Comparison of ENCODE assay signal across 24 mouse cellular contexts in the genomic region with DNA sequence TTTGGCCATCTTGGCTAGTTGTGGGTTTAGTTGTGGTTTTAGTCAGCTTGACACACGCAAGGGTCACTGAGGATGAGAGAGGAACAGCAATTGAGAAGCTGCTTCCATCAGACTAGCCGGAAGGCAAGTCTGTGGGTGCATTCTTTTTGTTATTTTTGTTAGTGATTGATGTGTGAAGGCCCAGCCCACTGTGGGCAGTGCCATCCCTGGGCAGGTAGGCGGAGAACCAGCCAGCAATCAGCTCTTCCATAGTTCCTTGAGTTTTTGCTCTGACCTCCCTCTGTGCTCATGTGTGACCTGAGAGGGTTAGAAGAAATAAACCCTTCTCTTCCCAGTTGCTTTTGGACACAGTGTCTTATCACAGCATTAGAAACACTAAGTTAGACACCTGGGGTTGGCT. TPM values are rescaled to one million over a fixed set of nuclear protein-coding genes. Genes with fewer than 3 reads are reported as not detected.
DNase-seq lines count a peak whose midpoint lies in the region; ATAC-seq lines count a peak whose summit lies in the region.
"Had no signal": no experiment of that assay in that cellular context is flagged by ENCODE, and none has a peak within 500 bp of the region (broad histone marks: within the 10 kb centered on the region; RNA-seq: fewer than 3 reads in every experiment).

No protein-coding gene starts in this region.

- peak overlapping the region; percentile 95; the same call in 1 of the 2 replicates for H3K9ac ChIP-seq in hindbrain, embryonic 13.5 days
- H3K9ac ChIP-seq in hindbrain, embryonic 16.5 days (ENCODE audit: low read depth, low read length), result no peak overlapping the region
- peak overlapping the region; percentile 83; the same call in 1 of the 2 replicates for H3K9ac ChIP-seq in midbrain, embryonic 15.5 days
- no peak overlapping the region for H3K9ac ChIP-seq in midbrain, embryonic 13.5 days (replicated peaks)
- H3K9ac ChIP-seq in liver, embryonic 12.5 days, result peak overlapping the region; percentile 94; the same call in 1 of the 2 replicates
- H3K9ac ChIP-seq: limb, embryonic 12.5 days; stomach, embryonic 15.5 days had no signal

- H3K27ac ChIP-seq in hindbrain, embryonic 13.5 days, result no peak overlapping the region
- H3K27ac ChIP-seq in hindbrain, embryonic 16.5 days (ENCODE audit: low read depth, low read length), result no peak overlapping the region
- H3K27ac ChIP-seq in midbrain, embryonic 15.5 days, result no peak overlapping the region
- H3K27ac ChIP-seq in midbrain, embryonic 13.5 days, result no peak overlapping the region
- H3K27ac ChIP-seq in liver, embryonic 12.5 days, result peak overlapping the region; percentile 92
- H3K27ac ChIP-seq: hindbrain, embryonic 12.5 days; layer of hippocampus, adult 2 months; limb, embryonic 12.5 days; midbrain, embryonic 12.5 days had no signal

- no peak for ATAC-seq in hindbrain, embryonic 13.5 days (ENCODE audit: low FRiP score)
- no peak for ATAC-seq in hindbrain, embryonic 16.5 days
- no peak for ATAC-seq in midbrain, embryonic 15.5 days (replicated peaks)
- ATAC-seq in midbrain, embryonic 13.5 days, result no peak
- ATAC-seq in liver, embryonic 12.5 days, result no peak
- 0 out of 2 replicates have a peak, but pooled peaks have one; percentile 8 for ATAC-seq in monocyte, adult 5-6 weeks (replicated peaks; ENCODE audit: insufficient number of reproducible peaks, low FRiP score, low TSS enrichment, poor library complexity, severe bottlenecking)
- ATAC-seq: intestine, embryonic 16.5 days had no signal

- no peak overlapping the region for H3K4me3 ChIP-seq in hindbrain, embryonic 13.5 days
- H3K4me3 ChIP-seq in hindbrain, embryonic 16.5 days (ENCODE audit: low read length), result no peak overlapping the region
- H3K4me3 ChIP-seq in midbrain, embryonic 15.5 days, result no peak overlapping the region
- H3K4me3 ChIP-seq in midbrain, embryonic 13.5 days (replicated peaks), result no peak overlapping the region
- no peak overlapping the region for H3K4me3 ChIP-seq in liver, embryonic 12.5 days
- H3K4me3 ChIP-seq: layer of hippocampus, adult 2 months had no signal

- no peak overlapping the region for H3K4me2 ChIP-seq in hindbrain, embryonic 13.5 days
- no peak overlapping the region for H3K4me2 ChIP-seq in hindbrain, embryonic 16.5 days (ENCODE audit: low read length)
- no peak overlapping the region for H3K4me2 ChIP-seq in midbrain, embryonic 15.5 days
- H3K4me2 ChIP-seq in midbrain, embryonic 13.5 days (replicated peaks), result no peak overlapping the region
- H3K4me2 ChIP-seq in liver, embryonic 12.5 days, result peak overlapping the region; percentile 85

- no peaks in the 10 kb centered on the region for H3K9me3 ChIP-seq in hindbrain, embryonic 13.5 days
- H3K9me3 ChIP-seq in hindbrain, embryonic 16.5 days (ENCODE audit: control insufficient read depth, low read length), result no peaks in the 10 kb centered on the region
- no peaks in the 10 kb centered on the region for H3K9me3 ChIP-seq in midbrain, embryonic 15.5 days
- H3K9me3 ChIP-seq in midbrain, embryonic 13.5 days, result no peaks in the 10 kb centered on the region
- no peaks in the 10 kb centered on the region for H3K9me3 ChIP-seq in liver, embryonic 12.5 days (replicated peaks)
- H3K9me3 ChIP-seq: G1E; heart, embryonic 13.5 days; hindbrain, embryonic 12.5 days; limb, embryonic 12.5 days; midbrain, embryonic 12.5 days; neural tube, embryonic 13.5 days; stomach, embryonic 15.5 days had no signal

- H3K27me3 ChIP-seq in hindbrain, embryonic 13.5 days, result no peaks in the 10 kb centered on the region
- no peaks in the 10 kb centered on the region for H3K27me3 ChIP-seq in hindbrain, embryonic 16.5 days (replicated peaks; ENCODE audit: control insufficient read depth, insufficient read depth, low read length)
- H3K27me3 ChIP-seq in midbrain, embryonic 15.5 days (replicated peaks), result no peaks in the 10 kb centered on the region
- no peaks in the 10 kb centered on the region for H3K27me3 ChIP-seq in midbrain, embryonic 13.5 days
- no peaks in the 10 kb centered on the region for H3K27me3 ChIP-seq in liver, embryonic 12.5 days (replicated peaks)
- H3K27me3 ChIP-seq: heart, embryonic 13.5 days; hindbrain, embryonic 12.5 days; limb, embryonic 12.5 days; midbrain, embryonic 12.5 days; neural tube, embryonic 13.5 days; stomach, embryonic 15.5 days had no signal

- intact Hi-C loops in heart, postnatal 14 days (cut with DNase I), result no loop called here

- no peaks in the 10 kb centered on the region for H3K36me3 ChIP-seq in hindbrain, embryonic 13.5 days
- H3K36me3 ChIP-seq in hindbrain, embryonic 16.5 days (ENCODE audit: control insufficient read depth, insufficient read depth, low read length), result no peaks in the 10 kb centered on the region
- H3K36me3 ChIP-seq in midbrain, embryonic 15.5 days (replicated peaks), result no peaks in the 10 kb centered on the region
- no peaks in the 10 kb centered on the region for H3K36me3 ChIP-seq in midbrain, embryonic 13.5 days
- 0 out of 2 replicates have a peak, but pooled peaks cover 4% of the 10 kb centered on the region for H3K36me3 ChIP-seq in liver, embryonic 12.5 days
- H3K36me3 ChIP-seq: heart, embryonic 13.5 days; hindbrain, embryonic 12.5 days; limb, embryonic 12.5 days; midbrain, embryonic 12.5 days; neural tube, embryonic 13.5 days; stomach, embryonic 15.5 days had no signal

- H3K4me1 ChIP-seq in hindbrain, embryonic 13.5 days (replicated peaks), result peaks cover 45% of the 10 kb centered on the region
- H3K4me1 ChIP-seq in hindbrain, embryonic 16.5 days (ENCODE audit: control insufficient read depth, insufficient read depth, low read depth, low read length), result peaks cover 18% of the 10 kb centered on the region
- H3K4me1 ChIP-seq in midbrain, embryonic 15.5 days, result peaks cover 16% of the 10 kb centered on the region
- peaks cover 33% of the 10 kb centered on the region for H3K4me1 ChIP-seq in midbrain, embryonic 13.5 days (replicated peaks)
- H3K4me1 ChIP-seq in liver, embryonic 12.5 days, result peaks cover 96% of the 10 kb centered on the region

- DNase-seq in adrenal gland, adult (ENCODE audit: inconsistent age in 2 of 2, low spot score in 1 of 2), result no peak
- no peak for DNase-seq in heart, postnatal 14 days
- DNase-seq: adrenal gland, adult 8-10 months; cerebellum, adult 9-11 months; lung, postnatal 10 days had no signal

- 76% methylated on average over 3 of the region's 3 CpGs for WGBS in hindbrain, embryonic 13.5 days
- WGBS in hindbrain, embryonic 16.5 days, result 89% methylated on average over 3 of the region's 3 CpGs
- WGBS in midbrain, embryonic 15.5 days, result 77% methylated on average over 3 of the region's 3 CpGs
- WGBS in midbrain, embryonic 13.5 days, result 87% methylated on average over 3 of the region's 3 CpGs
- 63% methylated on average over 3 of the region's 3 CpGs for WGBS in liver, embryonic 12.5 days (ENCODE audit: insufficient replicate concordance)

RNA-seq across cellular contexts. Expression of a gene that starts 4.4 kb away (rescaled TPM):
- polyA plus RNA-seq in hindbrain, embryonic 13.5 days (2015; fragmentation: Nextera tagmentation; extraction: Ambion mirVana), result 1.6 and 2.4 TPM in 2 replicates
- 3.1 and 4.0 TPM in 2 replicates for polyA plus RNA-seq in hindbrain, embryonic 16.5 days (2015; fragmentation: Nextera tagmentation; extraction: Ambion mirVana)
- 2.5 and 2.7 TPM in 2 replicates for polyA plus RNA-seq in midbrain, embryonic 15.5 days (2015; fragmentation: Nextera tagmentation; extraction: Ambion mirVana)
- 1.7 TPM in 2 replicates for polyA plus RNA-seq in midbrain, embryonic 13.5 days (2015; fragmentation: Nextera tagmentation; extraction: Ambion mirVana)
- 18.3 and 19.3 TPM in 2 replicates for polyA plus RNA-seq in liver, embryonic 12.5 days (2016; fragmentation: Nextera tagmentation; extraction: Ambion mirVana)
- 6.9 to 10.8 TPM (median 9.8 TPM) in 3 replicates for total RNA-seq in monocyte, adult 5-6 weeks (2017)
- 10 to 100 TPM; 41.8 to 46.5 TPM for total RNA-seq in heart, postnatal 14 days (2021)

RNA-seq across cellular contexts. Expression of a gene that starts 20.7 kb away (rescaled TPM):
- polyA plus RNA-seq in hindbrain, embryonic 13.5 days (2015; fragmentation: Nextera tagmentation; extraction: Ambion mirVana), result not detected in 2 replicates
- not detected in 2 replicates for polyA plus RNA-seq in hindbrain, embryonic 16.5 days (2015; fragmentation: Nextera tagmentation; extraction: Ambion mirVana)
- polyA plus RNA-seq in midbrain, embryonic 15.5 days (2015; fragmentation: Nextera tagmentation; extraction: Ambion mirVana), result 0.46 TPM in 1 of 2 replicates, not detected in the other
- polyA plus RNA-seq in midbrain, embryonic 13.5 days (2015; fragmentation: Nextera tagmentation; extraction: Ambion mirVana), result not detected in 2 replicates
- polyA plus RNA-seq in liver, embryonic 12.5 days (2016; fragmentation: Nextera tagmentation; extraction: Ambion mirVana), result not detected in 2 replicates
- total RNA-seq in monocyte, adult 5-6 weeks (2017), result not detected in 3 replicates
- not detected for total RNA-seq in heart, postnatal 14 days (2021)
- total RNA-seq: adrenal gland, adult 8-10 months; G1E; gastrocnemius, adult 18-20 months; layer of hippocampus, adult 2 months; left cerebral cortex, adult 18-20 months had no signal
- polyA plus RNA-seq: forebrain, embryonic 16.5 days; G1E; heart, embryonic 13.5 days; neural tube, embryonic 13.5 days; thymus, postnatal 0 days had no signal

RNA-seq across cellular contexts. Expression of a gene that starts 21.9 kb away (rescaled TPM):
- polyA plus RNA-seq in hindbrain, embryonic 13.5 days (2015; fragmentation: Nextera tagmentation; extraction: Ambion mirVana), result 116 and 124 TPM in 2 replicates
- 95.1 and 98.6 TPM in 2 replicates for polyA plus RNA-seq in hindbrain, embryonic 16.5 days (2015; fragmentation: Nextera tagmentation; extraction: Ambion mirVana)
- 106 and 108 TPM in 2 replicates for polyA plus RNA-seq in midbrain, embryonic 15.5 days (2015; fragmentation: Nextera tagmentation; extraction: Ambion mirVana)
- 120 and 131 TPM in 2 replicates for polyA plus RNA-seq in midbrain, embryonic 13.5 days (2015; fragmentation: Nextera tagmentation; extraction: Ambion mirVana)
- 72.3 and 73.8 TPM in 2 replicates for polyA plus RNA-seq in liver, embryonic 12.5 days (2016; fragmentation: Nextera tagmentation; extraction: Ambion mirVana)
- 9.5 to 46.4 TPM (median 15.2 TPM) in 3 replicates for total RNA-seq in monocyte, adult 5-6 weeks (2017)
- 10 to 100 TPM; 78.6 to 85.9 TPM for total RNA-seq in heart, postnatal 14 days (2021)

RNA-seq across cellular contexts. Expression of a gene that starts 32.0 kb away (rescaled TPM):
- 0.13 and 0.22 TPM in 2 replicates for polyA plus RNA-seq in hindbrain, embryonic 13.5 days (2015; fragmentation: Nextera tagmentation; extraction: Ambion mirVana)
- polyA plus RNA-seq in hindbrain, embryonic 16.5 days (2015; fragmentation: Nextera tagmentation; extraction: Ambion mirVana), result 0.26 and 0.64 TPM in 2 replicates
- polyA plus RNA-seq in midbrain, embryonic 15.5 days (2015; fragmentation: Nextera tagmentation; extraction: Ambion mirVana), result 0.18 and 0.33 TPM in 2 replicates
- polyA plus RNA-seq in midbrain, embryonic 13.5 days (2015; fragmentation: Nextera tagmentation; extraction: Ambion mirVana), result 0.13 TPM in 1 of 2 replicates, not detected in the other
- polyA plus RNA-seq in liver, embryonic 12.5 days (2016; fragmentation: Nextera tagmentation; extraction: Ambion mirVana), result 0.72 and 0.75 TPM in 2 replicates
- total RNA-seq in monocyte, adult 5-6 weeks (2017), result 28.4 to 51.7 TPM (median 32.7 TPM) in 3 replicates
- under 1 TPM; 0.74 to 0.80 TPM for total RNA-seq in heart, postnatal 14 days (2021)

RNA-seq across cellular contexts. Expression of a gene that starts 47.7 kb away (rescaled TPM):
- polyA plus RNA-seq in hindbrain, embryonic 13.5 days (2015; fragmentation: Nextera tagmentation; extraction: Ambion mirVana), result 24.9 and 26.5 TPM in 2 replicates
- 57.5 and 66.5 TPM in 2 replicates for polyA plus RNA-seq in hindbrain, embryonic 16.5 days (2015; fragmentation: Nextera tagmentation; extraction: Ambion mirVana)
- polyA plus RNA-seq in midbrain, embryonic 15.5 days (2015; fragmentation: Nextera tagmentation; extraction: Ambion mirVana), result 115 and 118 TPM in 2 replicates
- polyA plus RNA-seq in midbrain, embryonic 13.5 days (2015; fragmentation: Nextera tagmentation; extraction: Ambion mirVana), result 13.8 and 14.5 TPM in 2 replicates
- polyA plus RNA-seq in liver, embryonic 12.5 days (2016; fragmentation: Nextera tagmentation; extraction: Ambion mirVana), result 6.7 and 7.3 TPM in 2 replicates
- total RNA-seq in monocyte, adult 5-6 weeks (2017), result 67.3 to 90.2 TPM (median 72.6 TPM) in 3 replicates
- total RNA-seq in heart, postnatal 14 days (2021), result 1 to 10 TPM; 1.5 to 1.6 TPM

Comparison
In these comparisons a context has a peak if more than half of its experiments do, and no peak if none do; other contexts are left out.
1. H3K9ac ChIP-seq: peak in hindbrain, embryonic 13.5 days (single experiment), midbrain, embryonic 15.5 days (single experiment) and liver, embryonic 12.5 days (single experiment); none in hindbrain, embryonic 16.5 days (single experiment) and midbrain, embryonic 13.5 days (single experiment).